Mouse (Mus musculus) stomach, postnatal 0 days (tissue): ENCODE data around the gene Slbp. TPM values are rescaled to one million over a fixed set of nuclear protein-coding genes. Genes with fewer than 3 reads are reported as not detected.

ENCODE experiments used
- ATAC-seq: fragments of 200-750 bp; cut with Nextera tagmentation; 2 replicates; pipeline ENCODE4 v1.8.0; 2017; ENCODE audit not compliant: low FRiP score, low TSS enrichment
- DNase-seq: peaks from one replicate; pipeline ENCODE4 v3.0.0-alpha.2; 2016; ENCODE audit warnings: low spot score
- H3K27ac ChIP-seq: fragments of 300-500 bp; sonication (generic); replicated peaks from 2 replicates; pipeline ENCODE4 v1.5.1; 2014; ENCODE audit warnings: mild to moderate bottlenecking, control low read depth
- H3K27me3 ChIP-seq: fragments of 300-500 bp; sonication (generic); 2 replicates; pipeline ENCODE4 v1.6.1; 2014; ENCODE audit warnings: low read length; ENCODE audit not compliant: control insufficient read depth, insufficient read depth
- H3K36me3 ChIP-seq: fragments of 300-500 bp; sonication (generic); 2 replicates; pipeline ENCODE4 v1.6.1; 2014; ENCODE audit warnings: low read length, mixed read lengths; ENCODE audit not compliant: control insufficient read depth, insufficient read depth
- H3K4me1 ChIP-seq: fragments of 300-500 bp; sonication (generic); replicated peaks from 2 replicates; pipeline ENCODE4 v1.6.1; 2014; ENCODE audit warnings: antibody characterized with exemption; ENCODE audit not compliant: control insufficient read depth, insufficient read depth
- H3K4me2 ChIP-seq: fragments of 300-500 bp; sonication (generic); replicated peaks from 2 replicates; pipeline ENCODE4 v1.6.1; 2014; ENCODE audit warnings: low read depth, mild to moderate bottlenecking, control low read depth, moderate library complexity
- H3K4me3 ChIP-seq: fragments of 300-500 bp; sonication (generic); 2 replicates; pipeline ENCODE4 v1.5.1; 2014; ENCODE audit warnings: low read depth, low read length, control low read depth
- H3K9ac ChIP-seq: fragments of 300-500 bp; sonication (generic); 2 replicates; pipeline ENCODE4 v1.6.1; 2014; ENCODE audit warnings: mild to moderate bottlenecking, low read length, control low read depth, mixed read lengths
- H3K9me3 ChIP-seq: fragments of 300-500 bp; sonication (generic); 2 replicates; pipeline ENCODE4 v1.6.1; 2016; ENCODE audit warnings: low read length; ENCODE audit not compliant: control insufficient read depth
- CTCF ChIP-seq: IDR thresholded peaks from 2 replicates; pipeline ENCODE4 v1.5.1; 2016; ENCODE audit warnings: antibody characterized with exemption, low read depth, mild to moderate bottlenecking, moderate library complexity
- EP300 ChIP-seq: optimal IDR thresholded peaks from 2 replicates; pipeline ENCODE3; 2016; ENCODE audit warnings: antibody characterized with exemption
- WGBS: fragments of 180-500 bp; shearing (Covaris S2); extraction: QIAGEN DNeasy Blood & Tissue Kit; methylation state at CpG from one replicate; pipeline ENCODE4 v1.1.7; 2014; 5-methylcytosine and 5-hydroxymethylcytosine counted together
- polyA plus RNA-seq: library from polyadenylated mRNA; unstranded; fragments of >200 nt; fragmentation: Nextera tagmentation; extraction: Ambion mirVana; gene quantifications from 2 replicates; pipeline ENCODE4 v1.2.1, GENCODE M21; 2015

Gene Slbp
- polyA plus RNA-seq, 1 experiment from 2014 or later, result 87.3 TPM

- TF ChIP-seq EP300, result no peak
- TF ChIP-seq CTCF, result no peak
- Histone ChIP-seq H3K27ac (no peak overlapping the region), H3K4me2 (no peak overlapping the region), H3K4me3 (no peak overlapping the region), H3K4me1 (no peaks in the 10 kb centered on the region), H3K9ac (no peak overlapping the region), H3K9me3 (no peaks in the 10 kb centered on the region), H3K27me3 (no peaks in the 10 kb centered on the region), H3K36me3 (peaks cover 11% of the 10 kb centered on the region)
- WGBS, result 86% methylated on average over 5 of the region's 5 CpGs
- ATAC-seq, result no peak
- DNase-seq, result no peak
Measured at GRCm38 (mm10) chr5:33605314-33605713, 47.1 kb downstream of the Slbp start.

GRCm38 (mm10) chr5:33593620-33594019, 58.8 kb downstream of the Slbp start:
- Histone ChIP-seq H3K36me3 (no peaks in the 10 kb centered on the region), H3K4me3 (no peak overlapping the region), H3K4me1 (no peaks in the 10 kb centered on the region), H3K9ac (no peak overlapping the region), H3K27me3 (no peaks in the 10 kb centered on the region), H3K27ac (no peak overlapping the region), H3K9me3 (no peaks in the 10 kb centered on the region), H3K4me2 (no peak overlapping the region)
- DNase-seq (peak; percentile 32), ATAC-seq (0 out of 2 replicates have a peak, but pooled peaks have one; percentile 47)
- 41% methylated on average over 2 of the region's 2 CpGs for WGBS
- TF ChIP-seq EP300 (no peak), CTCF (peak; percentile 55)

GRCm38 (mm10) chr5:33589221-33589888, 63.0 kb downstream of the Slbp start:
- no peak overlapping the region for H3K27ac ChIP-seq
- 65% methylated on average over 5 of the region's 5 CpGs for WGBS
- DNase-seq, result peak; percentile 80
- no peaks in the 10 kb centered on the region for H3K36me3 ChIP-seq
- H3K4me3 ChIP-seq, result no peak overlapping the region
- no peaks in the 10 kb centered on the region for H3K4me1 ChIP-seq
- H3K9me3 ChIP-seq, result no peaks in the 10 kb centered on the region
- no peaks in the 10 kb centered on the region for H3K27me3 ChIP-seq
- no peak; the same call in 1 of the 2 replicates for ATAC-seq
- no peak overlapping the region for H3K4me2 ChIP-seq
- peak; percentile 98 for TF ChIP-seq CTCF
- TF ChIP-seq EP300, result no peak
- H3K9ac ChIP-seq, result no peak overlapping the region

- Histone ChIP-seq H3K27me3 (no peaks in the 10 kb centered on the region), H3K9me3 (no peaks in the 10 kb centered on the region), H3K27ac (no peak overlapping the region), H3K9ac (no peak overlapping the region), H3K4me3 (no peak overlapping the region), H3K36me3 (no peaks in the 10 kb centered on the region), H3K4me2 (no peak overlapping the region), H3K4me1 (no peaks in the 10 kb centered on the region)
- 56% methylated on average over 3 of the region's 3 CpGs for WGBS
- no peak for DNase-seq
- no peak for TF ChIP-seq CTCF
- TF ChIP-seq EP300, result no peak
- no peak for ATAC-seq
Measured at GRCm38 (mm10) chr5:33588066-33588465, 64.3 kb downstream of the Slbp start.

- no peaks in the 10 kb centered on the region for H3K4me1 ChIP-seq
- WGBS, result 68% methylated on average over 18 of the region's 18 CpGs
- ATAC-seq, result no peak
- no peak overlapping the region for H3K4me3 ChIP-seq
- H3K9me3 ChIP-seq, result no peaks in the 10 kb centered on the region
- H3K36me3 ChIP-seq, result no peaks in the 10 kb centered on the region
- no peaks in the 10 kb centered on the region for H3K27me3 ChIP-seq
- TF ChIP-seq CTCF (no peak), EP300 (no peak)
- no peak overlapping the region for H3K9ac ChIP-seq
- no peak for DNase-seq
- no peak overlapping the region for H3K4me2 ChIP-seq
- no peak overlapping the region for H3K27ac ChIP-seq
Measured at GRCm38 (mm10) chr5:33587498-33588058, 64.8 kb downstream of the Slbp start.

Other genes with a start within 250 kb of the Slbp start
- gene Nkx1-1, start 218.6 kb downstream of the Slbp start, polyA plus RNA-seq, result not detected in 2 replicates
- gene Fam53a, start 22.9 kb downstream of the Slbp start, polyA plus RNA-seq, result 44.9 and 45.0 TPM in 2 replicates
- 0.25 and 0.42 TPM in 2 replicates for gene Gm9903, start 22.6 kb downstream of the Slbp start, polyA plus RNA-seq
- 33.8 and 44.0 TPM in 2 replicates for gene Tacc3, start 5.6 kb upstream of the Slbp start, polyA plus RNA-seq
- 16.7 and 17.4 TPM in 2 replicates for gene Tmem129, start 5.8 kb upstream of the Slbp start, polyA plus RNA-seq
- 17.4 and 19.3 TPM in 2 replicates for gene Fgfr3, start 69.1 kb upstream of the Slbp start, polyA plus RNA-seq
- 39.5 and 42.6 TPM in 2 replicates for gene Letm1, start 130.2 kb upstream of the Slbp start, polyA plus RNA-seq
- 8.5 and 10.3 TPM in 2 replicates for gene Nsd2, start 168.2 kb upstream of the Slbp start, polyA plus RNA-seq